Mouse (Mus musculus) heart, embryonic 12.5 days (tissue): ENCODE data around the gene Rorc. TPM values are rescaled to one million over a fixed set of nuclear protein-coding genes. Genes with fewer than 3 reads are reported as not detected.
A peak's percentile ranks its signal among the peaks of the same experiment; 100 is the strongest.

Experiments used
- ATAC-seq: fragments of 200-750 bp; cut with Nextera tagmentation; 2 replicates; pipeline ENCODE4 v1.8.0; 2017; ENCODE audit warnings: moderate TSS enrichment, moderate library complexity; ENCODE audit not compliant: insufficient number of reproducible peaks, low FRiP score
- H3K27ac ChIP-seq: fragments of 300-500 bp; sonication (generic); 2 replicates; pipeline ENCODE4 v1.5.1; 2016; ENCODE audit warnings: mild to moderate bottlenecking, moderate library complexity; ENCODE audit not compliant: poor library complexity, severe bottlenecking
- H3K27me3 ChIP-seq: fragments of 300-500 bp; sonication (generic); replicated peaks from 2 replicates; pipeline ENCODE4 v1.6.1; 2016; ENCODE audit warnings: mild to moderate bottlenecking, moderate library complexity
- H3K36me3 ChIP-seq: fragments of 300-500 bp; sonication (generic); 2 replicates; pipeline ENCODE4 v1.6.1; 2016; ENCODE audit warnings: mild to moderate bottlenecking, moderate library complexity
- H3K4me1 ChIP-seq: fragments of 300-500 bp; sonication (generic); replicated peaks from 2 replicates; pipeline ENCODE4 v1.6.1; 2016; ENCODE audit warnings: mild to moderate bottlenecking
- H3K4me2 ChIP-seq: fragments of 300-500 bp; sonication (generic); 2 replicates; pipeline ENCODE4 v1.6.1; 2016; ENCODE audit warnings: mild to moderate bottlenecking, moderate library complexity
- H3K4me3 ChIP-seq: fragments of 300-500 bp; sonication (generic); 2 replicates; pipeline ENCODE4 v1.5.1; 2016; ENCODE audit warnings: mild to moderate bottlenecking
- H3K9ac ChIP-seq: fragments of 300-500 bp; sonication (generic); 2 replicates; pipeline ENCODE4 v1.6.1; 2016; ENCODE audit warnings: mild to moderate bottlenecking, moderate library complexity
- H3K9me3 ChIP-seq: fragments of 300-500 bp; sonication (generic); replicated peaks from 2 replicates; pipeline ENCODE4 v1.6.1; 2016; ENCODE audit warnings: mild to moderate bottlenecking, moderate library complexity
- WGBS: fragments of 180-500 bp; shearing (Covaris S2); methylation state at CpG from one replicate; pipeline ENCODE4 v1.1.7; 2016; 5-methylcytosine and 5-hydroxymethylcytosine counted together
- polyA plus RNA-seq: library from polyadenylated mRNA; unstranded; fragments of >200 nt; fragmentation: Nextera tagmentation; extraction: Ambion mirVana; gene quantifications from 2 replicates; pipeline ENCODE4 v1.2.1, GENCODE M21; 2016

The Rorc gene
- polyA plus RNA-seq, 1 experiment from 2014 or later = 1.5 TPM

GRCm38 (mm10) chr3:94363291-94364153 lies 9.1 kb upstream of the Rorc start:
- Histone ChIP-seq H3K36me3 (no peaks in the 10 kb centered on the region), H3K4me2 (peak overlapping the region; percentile 95), H3K27ac (no peak overlapping the region), H3K9me3 (no peaks in the 10 kb centered on the region), H3K27me3 (peaks cover 62% of the 10 kb centered on the region), H3K9ac (peak overlapping the region; percentile 76), H3K4me3 (peak overlapping the region; percentile 58), H3K4me1 (peaks cover 7% of the 10 kb centered on the region; the same call in 1 of the 2 replicates)
- WGBS = 5% methylated on average over 97 of the region's 97 CpGs
- peak; percentile 63 for ATAC-seq

- Histone ChIP-seq H3K4me1 (peaks cover 7% of the 10 kb centered on the region; the same call in 1 of the 2 replicates), H3K27ac (no peak overlapping the region), H3K9me3 (no peaks in the 10 kb centered on the region), H3K4me3 (peak overlapping the region; percentile 58), H3K27me3 (peaks cover 62% of the 10 kb centered on the region), H3K9ac (peak overlapping the region; percentile 76), H3K4me2 (peak overlapping the region; percentile 95), H3K36me3 (no peaks in the 10 kb centered on the region)
- ATAC-seq = no peak
- 3% methylated on average over 23 of the region's 23 CpGs for WGBS
These were observed 8.5 kb upstream of the Rorc start for GRCm38 (mm10) chr3:94364154-94364526.

GRCm38 (mm10) chr3:94366761-94367160 lies 5.8 kb upstream of the Rorc start:
- Histone ChIP-seq H3K36me3 (no peaks in the 10 kb centered on the region), H3K27ac (no peak overlapping the region), H3K9me3 (no peaks in the 10 kb centered on the region), H3K4me1 (peaks cover 12% of the 10 kb centered on the region), H3K27me3 (peaks cover 49% of the 10 kb centered on the region), H3K4me3 (no peak overlapping the region), H3K9ac (no peak overlapping the region), H3K4me2 (no peak overlapping the region)
- 17% methylated on average over 3 of the region's 3 CpGs for WGBS
- no peak for ATAC-seq

- Histone ChIP-seq H3K4me2 (no peak overlapping the region), H3K4me3 (no peak overlapping the region), H3K27ac (no peak overlapping the region), H3K9ac (no peak overlapping the region), H3K4me1 (peaks cover 18% of the 10 kb centered on the region), H3K36me3 (no peaks in the 10 kb centered on the region), H3K27me3 (peaks cover 43% of the 10 kb centered on the region), H3K9me3 (no peaks in the 10 kb centered on the region)
- ATAC-seq = no peak
- 78% methylated on average over 6 of the region's 6 CpGs for WGBS
These were observed 5.1 kb upstream of the Rorc start for GRCm38 (mm10) chr3:94367511-94367910.

- H3K9me3 ChIP-seq = no peaks in the 10 kb centered on the region
- no peak overlapping the region for H3K4me2 ChIP-seq
- H3K4me3 ChIP-seq = no peak overlapping the region
- peaks cover 26% of the 10 kb centered on the region for H3K4me1 ChIP-seq
- H3K9ac ChIP-seq = no peak overlapping the region
- peaks cover 39% of the 10 kb centered on the region for H3K27me3 ChIP-seq
- WGBS = 52% methylated on average over 6 of the region's 6 CpGs
- no peak overlapping the region for H3K27ac ChIP-seq
- no peak for ATAC-seq
- H3K36me3 ChIP-seq = no peaks in the 10 kb centered on the region
These were observed 4.0 kb upstream of the Rorc start for GRCm38 (mm10) chr3:94368631-94369030.

- no peak for ATAC-seq
- Histone ChIP-seq H3K4me1 (peaks cover 33% of the 10 kb centered on the region), H3K36me3 (no peaks in the 10 kb centered on the region), H3K27me3 (peaks cover 38% of the 10 kb centered on the region), H3K9ac (no peak overlapping the region), H3K27ac (no peak overlapping the region), H3K9me3 (no peaks in the 10 kb centered on the region), H3K4me3 (no peak overlapping the region), H3K4me2 (no peak overlapping the region)
- whole genome bisulfite sequencing = 35% methylated on average over 2 of the region's 2 CpGs
These were observed 2.9 kb upstream of the Rorc start for GRCm38 (mm10) chr3:94369709-94370108.

- WGBS = 3% methylated on average over 11 of the region's 11 CpGs
- H3K9me3 ChIP-seq = no peaks in the 10 kb centered on the region
- ATAC-seq = no peak
- H3K4me3 ChIP-seq = peak overlapping the region; percentile 26
- peaks cover 33% of the 10 kb centered on the region for H3K4me1 ChIP-seq
- no peaks in the 10 kb centered on the region for H3K36me3 ChIP-seq
- peak overlapping the region; percentile 46; the same call in 1 of the 2 replicates for H3K9ac ChIP-seq
- peak overlapping the region; percentile 64 for H3K4me2 ChIP-seq
- peaks cover 26% of the 10 kb centered on the region for H3K27me3 ChIP-seq
- no peak overlapping the region for H3K27ac ChIP-seq
These were observed 957 bp upstream of the Rorc start for GRCm38 (mm10) chr3:94371637-94372036.

- peak overlapping the region; percentile 26 for H3K4me3 ChIP-seq
- H3K9me3 ChIP-seq = no peaks in the 10 kb centered on the region
- 4% methylated on average over 3 of the region's 3 CpGs for WGBS
- H3K4me2 ChIP-seq = peak overlapping the region; percentile 64
- H3K27me3 ChIP-seq = peaks cover 29% of the 10 kb centered on the region
- ATAC-seq = no peak
- H3K9ac ChIP-seq = peak overlapping the region; percentile 46; the same call in 1 of the 2 replicates
- H3K4me1 ChIP-seq = peaks cover 36% of the 10 kb centered on the region
- no peak overlapping the region for H3K27ac ChIP-seq
- no peaks in the 10 kb centered on the region for H3K36me3 ChIP-seq
These were observed 556 bp upstream of the Rorc start for GRCm38 (mm10) chr3:94372038-94372437.

- 2% methylated on average over 10 of the region's 10 CpGs for WGBS
- Histone ChIP-seq H3K9ac (no peak overlapping the region), H3K36me3 (no peaks in the 10 kb centered on the region), H3K9me3 (no peaks in the 10 kb centered on the region), H3K4me1 (peaks cover 39% of the 10 kb centered on the region), H3K4me2 (peak overlapping the region; percentile 63), H3K4me3 (peak overlapping the region; percentile 25), H3K27ac (no peak overlapping the region), H3K27me3 (peaks cover 38% of the 10 kb centered on the region)
- 0 out of 2 replicates have a peak, but pooled peaks have one; percentile 31 for ATAC-seq
These were observed 496 bp downstream of the Rorc start for GRCm38 (mm10) chr3:94373090-94373489.

- no peak overlapping the region for H3K9ac ChIP-seq
- peak overlapping the region; percentile 25 for H3K4me3 ChIP-seq
- H3K4me1 ChIP-seq = peaks cover 39% of the 10 kb centered on the region
These were observed 1.0 kb downstream of the Rorc start for GRCm38 (mm10) chr3:94373597-94374011.

GRCm38 (mm10) chr3:94374636-94375035 lies 2.0 kb downstream of the Rorc start:
- no peak overlapping the region for H3K9ac ChIP-seq
- no peaks in the 10 kb centered on the region for H3K9me3 ChIP-seq
- H3K36me3 ChIP-seq = no peaks in the 10 kb centered on the region
- no peak for ATAC-seq
- peaks cover 43% of the 10 kb centered on the region for H3K27me3 ChIP-seq
- H3K4me1 ChIP-seq = peaks cover 40% of the 10 kb centered on the region
- H3K4me3 ChIP-seq = no peak overlapping the region
- H3K4me2 ChIP-seq = no peak overlapping the region
- H3K27ac ChIP-seq = no peak overlapping the region

More at GRCm38 (mm10) chr3:94373597-94374011, 1.0 kb downstream of the Rorc start:
- Histone ChIP-seq H3K27me3 (peaks cover 43% of the 10 kb centered on the region), H3K36me3 (no peaks in the 10 kb centered on the region), H3K4me2 (peak overlapping the region; percentile 63), H3K27ac (no peak overlapping the region), H3K9me3 (no peaks in the 10 kb centered on the region)
- WGBS = 2% methylated on average over 5 of the region's 5 CpGs
- ATAC-seq = peak; percentile 37; the same call in 1 of the 2 replicates
